Mouse (Mus musculus) MEL (cell line): ENCODE data around the gene Pam16. TPM values are rescaled to one million over a fixed set of nuclear protein-coding genes. Genes with fewer than 3 reads are reported as not detected.

Experiments used
- DNase-seq: peaks from one replicate; pipeline ENCODE4 v3.0.0; 2011; ENCODE audit warnings: low read depth, low spot score
- H3K27ac ChIP-seq: 2 replicates; pipeline ENCODE4 v1.5.1; 2012; ENCODE audit warnings: low read depth, mild to moderate bottlenecking, control low read depth, low read length, moderate library complexity; ENCODE audit not compliant: control insufficient read depth
- H3K27me3 ChIP-seq, 2 experiments: fragments of 150-350 bp in 1 of 2; sonication (generic) in 1 of 2; 2 replicates each; pipeline ENCODE4 v1.6.1; 2012; ENCODE audit warnings: low read length in 2 of 2, mild to moderate bottlenecking in 2 of 2, improper control_type of control experiment in 1 of 2, moderate library complexity in 1 of 2; ENCODE audit not compliant: insufficient read depth in 2 of 2, control insufficient read depth in 1 of 2
- H3K36me3 ChIP-seq, 2 experiments: 2 replicates each; pipeline ENCODE4 v1.6.1; 2012 to 2014; ENCODE audit warnings: low read length in 2 of 2, improper control_type of control experiment in 1 of 2, inconsistent platforms in 1 of 2, mild to moderate bottlenecking in 1 of 2; ENCODE audit not compliant: insufficient read depth in 2 of 2, control insufficient read depth in 1 of 2
- H3K4me1 ChIP-seq, 2 experiments: fragments of 150-350 bp in 1 of 2; sonication (generic) in 1 of 2; 2 replicates each; pipeline ENCODE4 v1.6.1; 2012; ENCODE audit warnings: low read length in 2 of 2, improper control_type of control experiment in 1 of 2, mild to moderate bottlenecking in 1 of 2; ENCODE audit not compliant: insufficient read depth in 2 of 2, control insufficient read depth in 1 of 2
- H3K4me3 ChIP-seq, 2 experiments: fragments of 150-350 bp in 1 of 2; sonication (generic) in 1 of 2; 2 replicates each; pipeline ENCODE4 v1.5.1; 2012; ENCODE audit warnings: low read depth in 2 of 2, low read length in 2 of 2, mild to moderate bottlenecking in 2 of 2, moderate library complexity in 2 of 2, control low read depth in 1 of 2, improper control_type of control experiment in 1 of 2; ENCODE audit not compliant: control insufficient read depth in 1 of 2, insufficient read depth in 1 of 2
- H3K79me2 ChIP-seq: 2 replicates; pipeline ENCODE4 v1.6.1; 2012; ENCODE audit warnings: mild to moderate bottlenecking, low read length, moderate library complexity; ENCODE audit not compliant: control insufficient read depth, poor library complexity, insufficient read depth
- H3K9ac ChIP-seq: 2 replicates; pipeline ENCODE4 v1.6.1; 2012; ENCODE audit warnings: low read depth, mild to moderate bottlenecking, control low read depth, low read length, moderate library complexity; ENCODE audit not compliant: control insufficient read depth, poor library complexity, severe bottlenecking
- H3K9me3 ChIP-seq: fragments of 150-350 bp; sonication (generic); replicated peaks from 2 replicates; pipeline ENCODE4 v1.6.1; 2012; ENCODE audit warnings: mild to moderate bottlenecking, low read length, improper control_type of control experiment, moderate library complexity; ENCODE audit not compliant: insufficient read depth
- CHD1 ChIP-seq: IDR thresholded peaks from 2 replicates; pipeline ENCODE4 v1.6.1; 2012; ENCODE audit warnings: low read depth, mild to moderate bottlenecking, inconsistent platforms, low read length, improper control_type of control experiment
- CHD2 ChIP-seq: IDR thresholded peaks from 2 replicates; pipeline ENCODE4 v1.6.1; 2011; ENCODE audit warnings: low read length, improper control_type of control experiment
- CTCF ChIP-seq, 3 experiments: IDR thresholded peaks in 2 of 3; conservative IDR thresholded peaks in 1 of 3; 2 replicates each; pipeline ENCODE4 v1.5.1; 2011 to 2012; ENCODE audit warnings: low read length in 3 of 3, low read depth in 2 of 3, mild to moderate bottlenecking in 2 of 3, improper control_type of control experiment in 1 of 3, inconsistent platforms in 1 of 3, mixed read lengths in 1 of 3, moderate library complexity in 1 of 3; ENCODE audit not compliant: control insufficient read depth in 1 of 3, insufficient read depth in 1 of 3, poor library complexity in 1 of 3, severe bottlenecking in 1 of 3
- E2F4 ChIP-seq: IDR thresholded peaks from 2 replicates; pipeline ENCODE4 v1.6.1; 2011; ENCODE audit warnings: low read depth, low read length, improper control_type of control experiment, borderline replicate concordance
- ELF1 ChIP-seq: IDR thresholded peaks from 2 replicates; pipeline ENCODE4 v1.6.1; 2014; ENCODE audit warnings: low read depth, mild to moderate bottlenecking, inconsistent platforms, low read length, improper control_type of control experiment, moderate library complexity
- MAX ChIP-seq: IDR thresholded peaks from 2 replicates; pipeline ENCODE4 v1.6.1; 2011; ENCODE audit warnings: low read length, improper control_type of control experiment
- MEF2A ChIP-seq: IDR thresholded peaks from 2 replicates; pipeline ENCODE4 v1.6.1; 2014; ENCODE audit warnings: low read depth, mild to moderate bottlenecking, inconsistent platforms, low read length, improper control_type of control experiment; ENCODE audit not compliant: poor library complexity, insufficient replicate concordance, severe bottlenecking; ENCODE audit errors: extremely low read depth
- MYC ChIP-seq: IDR thresholded peaks from 2 replicates; pipeline ENCODE4 v1.6.1; 2011; ENCODE audit warnings: low read depth, mild to moderate bottlenecking, low read length, improper control_type of control experiment, moderate library complexity
- NELFE ChIP-seq: IDR thresholded peaks from 2 replicates; pipeline ENCODE4 v1.6.1; 2011; ENCODE audit warnings: low read depth, low read length, improper control_type of control experiment
- POLR2A ChIP-seq, 2 experiments: IDR thresholded peaks; 2 replicates each; pipeline ENCODE4 v1.6.1; 2011 to 2012; ENCODE audit warnings: low read length in 2 of 2, mild to moderate bottlenecking in 2 of 2, control low read depth in 1 of 2, improper control_type of control experiment in 1 of 2, low read depth in 1 of 2, moderate library complexity in 1 of 2; ENCODE audit not compliant: control insufficient read depth in 1 of 2, insufficient read depth in 1 of 2, poor library complexity in 1 of 2
- POLR2AphosphoS2 ChIP-seq: IDR thresholded peaks from 2 replicates; pipeline ENCODE4 v1.6.1; 2011; ENCODE audit warnings: low read length, improper control_type of control experiment
- POLR2AphosphoS5 ChIP-seq: IDR thresholded peaks from 2 replicates; pipeline ENCODE4 v1.6.1; 2012; ENCODE audit warnings: low read depth, borderline replicate concordance, mild to moderate bottlenecking, inconsistent platforms, low read length, moderate library complexity, mixed read lengths
- TAL1 ChIP-seq: IDR thresholded peaks from 2 replicates; pipeline ENCODE4 v1.6.1; 2012; ENCODE audit warnings: mild to moderate bottlenecking, inconsistent platforms, low read length, moderate library complexity, mixed read lengths
- TCF12 ChIP-seq: IDR thresholded peaks from 2 replicates; pipeline ENCODE4 v1.6.1; 2014; ENCODE audit warnings: low read depth, mild to moderate bottlenecking, inconsistent platforms, low read length, improper control_type of control experiment, moderate library complexity
- UBTF ChIP-seq: IDR thresholded peaks from 2 replicates; pipeline ENCODE4 v1.6.1; 2012; ENCODE audit warnings: low read depth, mild to moderate bottlenecking, inconsistent platforms, low read length, improper control_type of control experiment, moderate library complexity, borderline replicate concordance; ENCODE audit not compliant: insufficient read depth
- USF1 ChIP-seq: IDR thresholded peaks from 2 replicates; pipeline ENCODE4 v1.6.1; 2014; ENCODE audit warnings: low read depth, mild to moderate bottlenecking, inconsistent platforms, low read length, improper control_type of control experiment, moderate library complexity
- USF2 ChIP-seq, 2 experiments: IDR thresholded peaks; 2 replicates each; pipeline ENCODE4 v1.6.1; 2011 to 2012; ENCODE audit warnings: improper control_type of control experiment in 2 of 2, low read length in 2 of 2, borderline replicate concordance in 1 of 2, inconsistent platforms in 1 of 2, low read depth in 1 of 2, mild to moderate bottlenecking in 1 of 2; ENCODE audit not compliant: insufficient read depth in 1 of 2
- ZC3H11A ChIP-seq: IDR thresholded peaks from 2 replicates; pipeline ENCODE4 v1.6.1; 2012; ENCODE audit warnings: low read depth, mild to moderate bottlenecking, inconsistent platforms, low read length, improper control_type of control experiment
- ZKSCAN1 ChIP-seq: IDR thresholded peaks from 2 replicates; pipeline ENCODE4 v1.6.1; 2012; ENCODE audit warnings: low read depth, mild to moderate bottlenecking, inconsistent platforms, low read length, improper control_type of control experiment, moderate library complexity
- ZMIZ1 ChIP-seq: IDR thresholded peaks from 2 replicates; pipeline ENCODE4 v1.6.1; 2012; ENCODE audit warnings: low read depth, mild to moderate bottlenecking, inconsistent platforms, low read length, improper control_type of control experiment, moderate library complexity
- polyA plus RNA-seq, 2 experiments: library from polyadenylated mRNA; stranded (reverse) in 1 of 2; unstranded in 1 of 2; fragments of >175 nt in 1 of 2; fragments of >200 nt in 1 of 2; gene quantifications; 2 replicates each; pipeline versions ENCODE4 v1.2.1 to v1.2.4; 2012; ENCODE audit warnings: low replicate concordance in 2 of 2, low read depth in 1 of 2; ENCODE audit not compliant: insufficient read length in 2 of 2, insufficient read depth in 1 of 2, missing spikeins in 1 of 2
- total RNA-seq: library from RNA; depleted of rRNA; stranded (reverse); fragments of 300-350 nt; gene quantifications from 2 replicates; pipeline ENCODE4 v1.2.3, GENCODE M21; 2012

The Pam16 gene
- total and polyA plus RNA-seq, 3 experiments, result 13.6 to 121 TPM; not detected in 1

GRCm38 (mm10) chr16:4655764-4656570 is 31.2 kb upstream of the Pam16 start:
- no peak for DNase-seq
- Histone ChIP-seq H3K4me3 (no peak overlapping the region), H3K4me1 (no peaks in the 10 kb centered on the region), H3K27ac (no peak overlapping the region), H3K79me2 (no peaks in the 10 kb centered on the region), H3K36me3 (peaks cover 0 to 2% of the 10 kb centered on the region in 2 experiments; a peak in 1 of 4 replicates), H3K9ac (no peak overlapping the region), H3K27me3 (no peaks in the 10 kb centered on the region), H3K9me3 (no peaks in the 10 kb centered on the region)
- TF ChIP-seq CTCF (IDR thresholded peaks at IDR 0.05 in 2 of 3, conservative IDR thresholded peaks at IDR 0.05 in 1 of 3; ENCODE audit: control insufficient read depth in 1 of 3, insufficient read depth in 1 of 3, low read depth in 2 of 3, low read length in 3 of 3, poor library complexity in 1 of 3, severe bottlenecking in 1 of 3) (peak in 1 of 3 experiments; percentile 3; a peak in 2 of 6 replicates), MEF2A (no peak)

DNA sequence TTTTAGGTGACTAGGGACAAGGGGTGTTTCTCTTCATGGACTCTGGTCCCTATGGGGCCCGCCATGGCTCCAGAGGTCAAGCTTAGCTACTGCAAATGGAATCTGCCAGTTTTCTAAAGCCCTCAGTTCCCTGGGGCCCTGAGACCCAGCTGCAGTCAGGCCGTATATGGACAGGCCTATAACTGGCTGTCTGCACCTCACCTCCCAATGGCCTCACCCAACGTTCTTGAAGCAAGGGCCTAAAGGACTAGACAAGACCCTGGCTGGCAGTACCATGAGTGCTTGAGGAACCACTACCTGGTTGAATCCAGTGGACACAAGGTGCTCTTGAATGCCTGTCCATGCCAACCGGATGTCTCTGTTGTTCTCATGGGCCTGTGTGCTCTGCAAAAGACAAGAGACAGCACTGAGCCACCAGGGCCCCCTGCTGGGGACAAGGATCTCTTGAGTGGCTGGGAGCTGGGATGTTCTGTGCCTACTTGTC is 30.5 kb upstream of the Pam16 start:
- H3K27me3 ChIP-seq, result no peaks in the 10 kb centered on the region
- H3K36me3 ChIP-seq, result peaks cover 0 to under 1% of the 10 kb centered on the region in 2 experiments; a peak in 1 of 4 replicates
- DNase-seq, result no peak
- no peak overlapping the region for H3K4me3 ChIP-seq
- no peaks in the 10 kb centered on the region for H3K4me1 ChIP-seq
- no peak overlapping the region for H3K9ac ChIP-seq
- no peaks in the 10 kb centered on the region for H3K9me3 ChIP-seq
- H3K27ac ChIP-seq, result no peak overlapping the region
- H3K79me2 ChIP-seq, result no peaks in the 10 kb centered on the region
- TF ChIP-seq ZC3H11A, result no peak
- TF ChIP-seq POLR2AphosphoS5, result no peak
- TF ChIP-seq USF1, result no peak
- TF ChIP-seq POLR2AphosphoS2, result no peak
- no peak for TF ChIP-seq ZMIZ1
- no peak for TF ChIP-seq ZKSCAN1
- TF ChIP-seq NELFE, result no peak
- no peak for TF ChIP-seq CHD1

DNA sequence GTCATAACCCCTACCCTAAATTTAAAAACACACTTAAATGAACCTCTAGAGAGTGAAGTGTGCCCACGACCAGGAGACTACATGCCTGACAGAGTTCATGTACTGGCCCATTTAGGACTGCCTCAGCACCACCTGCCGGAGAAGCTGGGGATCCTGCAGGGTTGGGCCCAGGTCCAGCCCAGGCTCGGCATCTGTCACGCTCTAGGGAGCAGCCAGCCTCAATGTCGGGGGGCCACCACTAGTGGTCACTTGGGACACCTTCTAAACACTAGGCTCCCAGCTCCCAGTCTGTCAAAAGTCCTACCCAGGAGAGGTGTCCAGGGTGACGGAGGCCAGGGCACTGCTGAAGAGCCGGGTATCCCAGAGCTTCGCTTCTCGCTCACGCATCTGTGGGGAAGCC is 29.9 kb upstream of the Pam16 start:
- H3K9ac ChIP-seq, result no peak overlapping the region
- H3K36me3 ChIP-seq, result no peaks in the 10 kb centered on the region; a peak in 1 of 4 replicates
- no peak overlapping the region for H3K4me3 ChIP-seq
- no peaks in the 10 kb centered on the region for H3K9me3 ChIP-seq
- no peak for TF ChIP-seq E2F4
- TF ChIP-seq CTCF (IDR thresholded peaks at IDR 0.05 in 2 of 3, conservative IDR thresholded peaks at IDR 0.05 in 1 of 3; ENCODE audit: control insufficient read depth in 1 of 3, insufficient read depth in 1 of 3, low read depth in 2 of 3, low read length in 3 of 3, poor library complexity in 1 of 3, severe bottlenecking in 1 of 3), result no peak
- TF ChIP-seq USF2 (IDR thresholded peaks at IDR 0.05; ENCODE audit: borderline replicate concordance in 1 of 2, insufficient read depth in 1 of 2, low read depth in 1 of 2, low read length in 2 of 2), result no peak
- TF ChIP-seq CHD2, result no peak
- TF ChIP-seq UBTF, result no peak
- no peak for TF ChIP-seq MYC
- no peak for TF ChIP-seq MAX
- TF ChIP-seq ELF1, result no peak
- TF ChIP-seq TCF12, result no peak
- no peak for TF ChIP-seq TAL1
- no peak for TF ChIP-seq POLR2A (IDR thresholded peaks at IDR 0.05; ENCODE audit: control insufficient read depth in 1 of 2, insufficient read depth in 1 of 2, low read depth in 1 of 2, low read length in 2 of 2, poor library complexity in 1 of 2)
- no peak for DNase-seq
- H3K27ac ChIP-seq, result no peak overlapping the region
- no peaks in the 10 kb centered on the region for H3K4me1 ChIP-seq
- no peaks in the 10 kb centered on the region for H3K79me2 ChIP-seq
- no peaks in the 10 kb centered on the region for H3K27me3 ChIP-seq
